In genomic region chr5:45292833-45293546, GRCm38 (mm10) we compare ENCODE assay signal across 12 mouse cellular contexts.
DNase-seq lines count a peak whose midpoint lies in the region; ATAC-seq and TF ChIP-seq lines count a peak whose summit lies in the region.
"Had no signal": no experiment of that assay in that cellular context is flagged by ENCODE, and none has a peak within 500 bp of the region (broad histone marks: within the 10 kb centered on the region; RNA-seq: fewer than 3 reads in every experiment).

No protein-coding gene starts in this region.

- H3K79me2 ChIP-seq in heart, adult 2 months (replicated peaks; ENCODE audit: control insufficient read depth, insufficient read depth, low read length): no peaks in the 10 kb centered on the region

- TF ChIP-seq POLR2A in heart, adult 2 months (IDR thresholded peaks at IDR 0.05; ENCODE audit: insufficient read depth, low read depth, low read length): no peak

- intact Hi-C loops in heart, adult 2 months (cut with DNase I): no loop called here

- no peak for ATAC-seq in lung, embryonic 15.5 days (ENCODE audit: borderline replicate concordance, extremely low read depth, low FRiP score, low TSS enrichment)
- ATAC-seq in granulocyte monocyte progenitor cell, adult 5-6 weeks (replicated peaks; ENCODE audit: poor library complexity, severe bottlenecking): peak; percentile 64

- H3K9me3 ChIP-seq in heart, embryonic 10.5 days: no peaks in the 10 kb centered on the region
- H3K9me3 ChIP-seq in lung, embryonic 15.5 days: no peaks in the 10 kb centered on the region
- no peaks in the 10 kb centered on the region for H3K9me3 ChIP-seq in embryonic facial prominence, embryonic 10.5 days
- H3K9me3 ChIP-seq: neural tube, embryonic 12.5 days had no signal

- WGBS in heart, adult 2 months: 50% methylated on average over 9 of the region's 9 CpGs
- WGBS in heart, embryonic 10.5 days: 72% methylated on average over 9 of the region's 9 CpGs
- 67% methylated on average over 9 of the region's 9 CpGs for WGBS in lung, embryonic 15.5 days
- 76% methylated on average over 9 of the region's 9 CpGs for WGBS in embryonic facial prominence, embryonic 10.5 days

- peaks cover 8% of the 10 kb centered on the region for H3K4me1 ChIP-seq in heart, adult 2 months (ENCODE audit: control insufficient read depth, insufficient read depth, low read length)
- no peaks in the 10 kb centered on the region for H3K4me1 ChIP-seq in heart, embryonic 10.5 days
- no peaks in the 10 kb centered on the region for H3K4me1 ChIP-seq in lung, embryonic 15.5 days
- no peaks in the 10 kb centered on the region for H3K4me1 ChIP-seq in embryonic facial prominence, embryonic 10.5 days
- H3K4me1 ChIP-seq: neural tube, embryonic 12.5 days had no signal

- no peaks in the 10 kb centered on the region for H3K27me3 ChIP-seq in heart, adult 2 months (ENCODE audit: control insufficient read depth, insufficient read depth, low read length)
- H3K27me3 ChIP-seq in heart, embryonic 10.5 days (ENCODE audit: insufficient read depth, poor library complexity, severe bottlenecking): no peaks in the 10 kb centered on the region
- H3K27me3 ChIP-seq in lung, embryonic 15.5 days: no peaks in the 10 kb centered on the region
- no peaks in the 10 kb centered on the region for H3K27me3 ChIP-seq in embryonic facial prominence, embryonic 10.5 days (replicated peaks; ENCODE audit: low read depth, poor library complexity, severe bottlenecking)
- H3K27me3 ChIP-seq: neural tube, embryonic 12.5 days had no signal

- TF ChIP-seq EP300 in heart, adult 2 months (IDR thresholded peaks at IDR 0.05; ENCODE audit: insufficient read depth, low read depth, low read length): no peak

- no peak overlapping the region for H3K4me3 ChIP-seq in heart, adult 2 months
- H3K4me3 ChIP-seq in heart, embryonic 10.5 days: no peak overlapping the region
- no peak overlapping the region for H3K4me3 ChIP-seq in lung, embryonic 15.5 days
- no peak overlapping the region for H3K4me3 ChIP-seq in embryonic facial prominence, embryonic 10.5 days
- H3K4me3 ChIP-seq: neural tube, embryonic 12.5 days had no signal

- H3K36me3 ChIP-seq in heart, adult 2 months (ENCODE audit: control insufficient read depth, insufficient read depth, low read length): no peaks in the 10 kb centered on the region; the same call in 1 of the 2 replicates
- H3K36me3 ChIP-seq in heart, embryonic 10.5 days: no peaks in the 10 kb centered on the region
- no peaks in the 10 kb centered on the region for H3K36me3 ChIP-seq in lung, embryonic 15.5 days
- H3K36me3 ChIP-seq in embryonic facial prominence, embryonic 10.5 days (replicated peaks): no peaks in the 10 kb centered on the region
- H3K36me3 ChIP-seq: neural tube, embryonic 12.5 days had no signal

- no peak for DNase-seq in heart, adult 2 months
- no peak for DNase-seq in heart, embryonic 10.5 days (ENCODE audit: low spot score)
- DNase-seq in lung, adult 18-20 months: no peak
- DNase-seq in ES-CJ7 (ENCODE audit: low read depth, low spot score): peak; percentile 3
- no peak for DNase-seq in natural killer cell, adult 2 months (ENCODE audit: low spot score in 2 of 2)
- no peak for DNase-seq in embryonic facial prominence, embryonic 10.5 days (ENCODE audit: low spot score)
- DNase-seq: layer of hippocampus, adult 9-11 months had no signal

- H3K27ac ChIP-seq in heart, adult 2 months: peak overlapping the region; percentile 70
- no peak overlapping the region for H3K27ac ChIP-seq in heart, embryonic 10.5 days
- H3K27ac ChIP-seq in lung, embryonic 15.5 days: peak overlapping the region; percentile 44; the same call in 1 of the 2 replicates
- H3K27ac ChIP-seq in embryonic facial prominence, embryonic 10.5 days (replicated peaks): no peak overlapping the region
- H3K27ac ChIP-seq: hindbrain, embryonic 14.5 days; macrophage; neural tube, embryonic 12.5 days had no signal

- H3K4me2 ChIP-seq in lung, embryonic 15.5 days: no peak overlapping the region
- H3K4me2 ChIP-seq: hindbrain, embryonic 14.5 days; neural tube, embryonic 12.5 days had no signal

- no peak for TF ChIP-seq CTCF in heart, adult 2 months (IDR thresholded peaks at IDR 0.05)

- H3K9ac ChIP-seq in heart, adult 2 months (ENCODE audit: low read depth, low read length): no peak overlapping the region
- no peak overlapping the region for H3K9ac ChIP-seq in lung, embryonic 15.5 days
- H3K9ac ChIP-seq: hindbrain, embryonic 14.5 days; neural tube, embryonic 12.5 days had no signal

Comparison
In these comparisons a context has a peak if more than half of its experiments do, and no peak if none do; other contexts are left out.
1. H3K27ac ChIP-seq: peak in heart, adult 2 months (single experiment) and lung, embryonic 15.5 days (single experiment); none in heart, embryonic 10.5 days (single experiment) and embryonic facial prominence, embryonic 10.5 days (single experiment).